Mouse (Mus musculus): ENCODE measurements at regions not wholly inside any gene's neighbourhood (a gene's known extent, or its start where the extent isn't known, plus 50 kb on each side); places are given as distances from the start of the nearest gene placed in this dataset.

- peak; percentile 51 for DNase-seq
Observed at GRCm38 (mm10) chrX:145672776-145673175, 167.8 kb upstream of the Amot start.

GRCm38 (mm10) chrX:145651647-145652046 is 146.7 kb upstream of the Amot start:
- DNase-seq: no peak

GRCm38 (mm10) chrX:145619649-145620048 is 114.7 kb upstream of the Amot start:
- no peak for DNase-seq

GRCm38 (mm10) chrX:145602085-145602484 is 97.1 kb upstream of the Amot start:
- no peak for DNase-seq

- DNase-seq: no peak
Observed at GRCm38 (mm10) chrX:145590733-145591132, 85.8 kb upstream of the Amot start.

- DNase-seq: no peak
Observed at GRCm38 (mm10) chrX:145567528-145567927, 62.5 kb upstream of the Amot start.

- no peak for DNase-seq
Observed at GRCm38 (mm10) chrX:145567073-145567472, 62.1 kb upstream of the Amot start.

- DNase-seq: no peak
Observed at GRCm38 (mm10) chrX:145558881-145559280, 53.9 kb upstream of the Amot start.

All from retina, postnatal 1 day (tissue).